Mouse (Mus musculus): ENCODE data around the gene Camta1. TPM values are rescaled to one million over a fixed set of nuclear protein-coding genes. Genes with fewer than 3 reads are reported as not detected.
A peak's percentile ranks its signal among the peaks of the same experiment; 100 is the strongest.

Camta1 gene
- polyA plus RNA-seq, 1 experiment = 155 TPM

- no peaks in the 10 kb centered on the region for H3K27me3 ChIP-seq (ENCODE audit: control insufficient read depth, insufficient read depth, low read length)
- WGBS = 78% methylated on average over 26 of the region's 26 CpGs
- no peak for DNase-seq
- H3K4me1 ChIP-seq (ENCODE audit: control insufficient read depth, insufficient read depth, low read length) = no peaks in the 10 kb centered on the region; the same call in 1 of the 2 replicates
- H3K27ac ChIP-seq (ENCODE audit: insufficient read depth, low read length) = no peak overlapping the region
- TF ChIP-seq POLR2A (IDR thresholded peaks at IDR 0.05; ENCODE audit: borderline replicate concordance, insufficient read depth, low read length) = no peak
- no peak for TF ChIP-seq CTCF (IDR thresholded peaks at IDR 0.05; ENCODE audit: borderline replicate concordance, insufficient read depth, low read depth, low read length)
- no peak overlapping the region for H3K4me3 ChIP-seq (replicated peaks; ENCODE audit: insufficient read depth, low read depth, low read length)
These were observed 485.4 kb downstream of the Camta1 start for GRCm38 (mm10) chr4:151376234-151376633.

- H3K27me3 ChIP-seq (ENCODE audit: control insufficient read depth, insufficient read depth, low read length) = no peaks in the 10 kb centered on the region
- TF ChIP-seq POLR2A (IDR thresholded peaks at IDR 0.05; ENCODE audit: borderline replicate concordance, insufficient read depth, low read length) (no peak), CTCF (IDR thresholded peaks at IDR 0.05; ENCODE audit: borderline replicate concordance, insufficient read depth, low read depth, low read length) (no peak)
- no peak overlapping the region for H3K27ac ChIP-seq (ENCODE audit: insufficient read depth, low read length)
- DNase-seq = no peak
- H3K4me3 ChIP-seq (replicated peaks; ENCODE audit: insufficient read depth, low read depth, low read length) = no peak overlapping the region
- no peaks in the 10 kb centered on the region for H3K4me1 ChIP-seq (ENCODE audit: control insufficient read depth, insufficient read depth, low read length)
- 82% methylated on average over 12 of the region's 12 CpGs for WGBS
These were observed 488.7 kb downstream of the Camta1 start for GRCm38 (mm10) chr4:151372855-151373566.

GRCm38 (mm10) chr4:151366941-151367545 lies 494.6 kb downstream of the Camta1 start:
- Histone ChIP-seq H3K4me1 (ENCODE audit: control insufficient read depth, insufficient read depth, low read length) (peaks cover 11% of the 10 kb centered on the region), H3K4me3 (replicated peaks; ENCODE audit: insufficient read depth, low read depth, low read length) (no peak overlapping the region), H3K27ac (ENCODE audit: insufficient read depth, low read length) (no peak overlapping the region), H3K27me3 (ENCODE audit: control insufficient read depth, insufficient read depth, low read length) (no peaks in the 10 kb centered on the region)
- 58% methylated on average over 14 of the region's 14 CpGs for WGBS
- TF ChIP-seq CTCF (IDR thresholded peaks at IDR 0.05; ENCODE audit: borderline replicate concordance, insufficient read depth, low read depth, low read length) (no peak), POLR2A (IDR thresholded peaks at IDR 0.05; ENCODE audit: borderline replicate concordance, insufficient read depth, low read length) (no peak)
- no peak for DNase-seq

GRCm38 (mm10) chr4:151360976-151361673 lies 500.6 kb downstream of the Camta1 start:
- Histone ChIP-seq H3K4me3 (replicated peaks; ENCODE audit: insufficient read depth, low read depth, low read length) (no peak overlapping the region), H3K4me1 (ENCODE audit: control insufficient read depth, insufficient read depth, low read length) (peaks cover 23% of the 10 kb centered on the region), H3K27me3 (ENCODE audit: control insufficient read depth, insufficient read depth, low read length) (no peaks in the 10 kb centered on the region), H3K27ac (ENCODE audit: insufficient read depth, low read length) (no peak overlapping the region)
- TF ChIP-seq POLR2A (IDR thresholded peaks at IDR 0.05; ENCODE audit: borderline replicate concordance, insufficient read depth, low read length) (no peak), CTCF (IDR thresholded peaks at IDR 0.05; ENCODE audit: borderline replicate concordance, insufficient read depth, low read depth, low read length) (no peak)
- WGBS = 27% methylated on average over 20 of the region's 20 CpGs
- DNase-seq = peak; percentile 53 to 56

GRCm38 (mm10) chr4:151355505-151355904 lies 506.2 kb downstream of the Camta1 start:
- Histone ChIP-seq H3K4me3 (replicated peaks; ENCODE audit: insufficient read depth, low read depth, low read length) (no peak overlapping the region), H3K27ac (ENCODE audit: insufficient read depth, low read length) (no peak overlapping the region), H3K27me3 (ENCODE audit: control insufficient read depth, insufficient read depth, low read length) (no peaks in the 10 kb centered on the region), H3K4me1 (ENCODE audit: control insufficient read depth, insufficient read depth, low read length) (no peaks in the 10 kb centered on the region)
- 56% methylated on average over 12 of the region's 12 CpGs for WGBS
- DNase-seq = no peak
- TF ChIP-seq CTCF (IDR thresholded peaks at IDR 0.05; ENCODE audit: borderline replicate concordance, insufficient read depth, low read depth, low read length) (no peak), POLR2A (IDR thresholded peaks at IDR 0.05; ENCODE audit: borderline replicate concordance, insufficient read depth, low read length) (no peak)

GRCm38 (mm10) chr4:151352791-151353190 lies 508.9 kb downstream of the Camta1 start:
- no peak for DNase-seq
- Histone ChIP-seq H3K27ac (ENCODE audit: insufficient read depth, low read length) (no peak overlapping the region), H3K4me3 (replicated peaks; ENCODE audit: insufficient read depth, low read depth, low read length) (no peak overlapping the region), H3K4me1 (ENCODE audit: control insufficient read depth, insufficient read depth, low read length) (no peaks in the 10 kb centered on the region), H3K27me3 (ENCODE audit: control insufficient read depth, insufficient read depth, low read length) (no peaks in the 10 kb centered on the region)
- TF ChIP-seq CTCF (IDR thresholded peaks at IDR 0.05; ENCODE audit: borderline replicate concordance, insufficient read depth, low read depth, low read length) (no peak), POLR2A (IDR thresholded peaks at IDR 0.05; ENCODE audit: borderline replicate concordance, insufficient read depth, low read length) (no peak)
- WGBS = 61% methylated on average over 2 of the region's 2 CpGs

GRCm38 (mm10) chr4:151352249-151352648 lies 509.4 kb downstream of the Camta1 start:
- H3K27ac ChIP-seq (ENCODE audit: insufficient read depth, low read length) = no peak overlapping the region
- H3K4me1 ChIP-seq (ENCODE audit: control insufficient read depth, insufficient read depth, low read length) = no peaks in the 10 kb centered on the region
- no peak for DNase-seq
- 44% methylated on average over 4 of the region's 4 CpGs for WGBS
- no peak for TF ChIP-seq POLR2A (IDR thresholded peaks at IDR 0.05; ENCODE audit: borderline replicate concordance, insufficient read depth, low read length)
- no peak for TF ChIP-seq CTCF (IDR thresholded peaks at IDR 0.05; ENCODE audit: borderline replicate concordance, insufficient read depth, low read depth, low read length)
- H3K4me3 ChIP-seq (replicated peaks; ENCODE audit: insufficient read depth, low read depth, low read length) = no peak overlapping the region
- no peaks in the 10 kb centered on the region for H3K27me3 ChIP-seq (ENCODE audit: control insufficient read depth, insufficient read depth, low read length)
